ENCODE assay signal across 9 mouse cellular contexts in genomic region chr12:80375721-80376120, GRCm38 (mm10).
"Had no signal": no experiment of that assay in that cellular context is flagged by ENCODE, and none has a peak within 500 bp of the region (broad histone marks: within the 10 kb centered on the region; RNA-seq: fewer than 3 reads in every experiment).

No protein-coding gene starts in this region.

- DNase-seq: lung, adult 18-20 months; lung, embryonic 14.5 days; lung, postnatal 10 days; lung, postnatal 4 days; midbrain, embryonic 14.5 days; right cerebral cortex, postnatal 14 days; thymus, adult 2 months; thymus, postnatal 25 days; thymus, postnatal 4 days had no signal
